Comparison of ENCODE assay signal across 24 mouse cellular contexts in genomic region chr5:137772755-137773154, GRCm38 (mm10). TPM values are rescaled to one million over a fixed set of nuclear protein-coding genes. Genes with fewer than 3 reads are reported as not detected.
DNase-seq lines count a peak whose midpoint lies in the region; ATAC-seq and TF ChIP-seq lines count a peak whose summit lies in the region.
"Had no signal": no experiment of that assay in that cellular context is flagged by ENCODE, and none has a peak within 500 bp of the region (broad histone marks: within the 10 kb centered on the region; RNA-seq: fewer than 3 reads in every experiment).

No protein-coding gene starts in this region.

- H3K36me3 ChIP-seq in liver, embryonic 11.5 days (ENCODE audit: control insufficient read depth, insufficient read depth, low read length) = no peaks in the 10 kb centered on the region
- no peaks in the 10 kb centered on the region for H3K36me3 ChIP-seq in liver, postnatal 0 days (replicated peaks; ENCODE audit: insufficient read depth, low read length)
- no peaks in the 10 kb centered on the region for H3K36me3 ChIP-seq in G1E (replicated peaks)
- no peaks in the 10 kb centered on the region for H3K36me3 ChIP-seq in liver, embryonic 14.5 days (replicated peaks; ENCODE audit: control insufficient read depth, insufficient read depth, low read depth)
- H3K36me3 ChIP-seq: embryonic facial prominence, embryonic 10.5 days; embryonic facial prominence, embryonic 13.5 days; heart, embryonic 13.5 days had no signal

- ATAC-seq in liver, embryonic 11.5 days (replicated peaks; ENCODE audit: low FRiP score) = peak; percentile 30; the same call in 1 of the 2 replicates
- no peak for ATAC-seq in liver, postnatal 0 days
- ATAC-seq in G1E (ENCODE audit: extremely low read depth, insufficient number of reproducible peaks, low FRiP score, poor library complexity, severe bottlenecking) = peak; percentile 58
- peak; percentile 16; the same call in 1 of the 2 replicates for ATAC-seq in liver, embryonic 14.5 days (ENCODE audit: insufficient read depth)
- ATAC-seq: activated CD4-positive, CD25-positive, alpha-beta regulatory T cell, adult 4 months; forebrain, embryonic 13.5 days; forebrain, postnatal 0 days; intestine, postnatal 0 days had no signal

- peaks cover 16% of the 10 kb centered on the region for H3K4me1 ChIP-seq in liver, embryonic 11.5 days (replicated peaks; ENCODE audit: control insufficient read depth, insufficient read depth, low read length)
- peaks cover 8% of the 10 kb centered on the region; the same call in 1 of the 2 replicates for H3K4me1 ChIP-seq in liver, postnatal 0 days (ENCODE audit: insufficient read depth)
- peaks cover 57% of the 10 kb centered on the region for H3K4me1 ChIP-seq in G1E (ENCODE audit: insufficient read depth, low read depth, low read length)
- peaks cover 9 to 22% of the 10 kb centered on the region in 2 experiments for H3K4me1 ChIP-seq in liver, embryonic 14.5 days (replicated peaks; ENCODE audit: control insufficient read depth in 2 of 2, insufficient read depth in 2 of 2, low read length in 1 of 2)

- TF ChIP-seq CTCF in liver, postnatal 0 days (IDR thresholded peaks at IDR 0.05; ENCODE audit: low read depth) = no peak
- TF ChIP-seq CTCF in G1E (IDR thresholded peaks at IDR 0.05; ENCODE audit: low read depth, low read length) = no peak
- no peak for TF ChIP-seq CTCF in liver, embryonic 14.5 days (IDR thresholded peaks at IDR 0.05; ENCODE audit: low read depth)

- TF ChIP-seq EP300 in liver, postnatal 0 days (IDR thresholded peaks at IDR 0.05; ENCODE audit: low read depth) = no peak
- TF ChIP-seq EP300 in liver, embryonic 14.5 days (IDR thresholded peaks at IDR 0.05; ENCODE audit: low read depth) = no peak

- no peak for DNase-seq in liver, embryonic 11.5 days (ENCODE audit: low spot score)
- DNase-seq in liver, postnatal 0 days = no peak
- DNase-seq in G1E (ENCODE audit: low spot score) = no peak
- DNase-seq in liver, embryonic 14.5 days (ENCODE audit: low read depth in 3 of 3, low spot score in 3 of 3) = no peak
- DNase-seq in T-cell, adult 2 months (ENCODE audit: low spot score) = no peak
- no peak for DNase-seq in embryo, embryonic 11 days
- DNase-seq: adrenal gland, adult 8-10 months; adrenal gland, postnatal 25 days; cerebellum, adult 18-20 months; cerebellum, adult 9-10 months; cerebellum, postnatal 25 days; forebrain, postnatal 0 days; gastrocnemius, adult 2 months; gastrocnemius, postnatal 14 days; heart, postnatal 14 days; heart, postnatal 4 days had no signal

- no peaks in the 10 kb centered on the region for H3K27me3 ChIP-seq in liver, embryonic 11.5 days (replicated peaks; ENCODE audit: control insufficient read depth, insufficient read depth, low read length)
- no peaks in the 10 kb centered on the region for H3K27me3 ChIP-seq in liver, postnatal 0 days (ENCODE audit: insufficient read depth, low read length)
- 0 out of 2 replicates have a peak, but pooled peaks cover 2% of the 10 kb centered on the region for H3K27me3 ChIP-seq in G1E (ENCODE audit: insufficient read depth, low read length)
- H3K27me3 ChIP-seq in liver, embryonic 14.5 days (ENCODE audit: control insufficient read depth, insufficient read depth, low read length) = no peaks in the 10 kb centered on the region
- H3K27me3 ChIP-seq: embryonic facial prominence, embryonic 13.5 days; forebrain, embryonic 13.5 days; heart, embryonic 13.5 days had no signal

- no peak overlapping the region for H3K9ac ChIP-seq in liver, embryonic 11.5 days (ENCODE audit: low read depth, low read length)
- no peak overlapping the region for H3K9ac ChIP-seq in liver, postnatal 0 days (replicated peaks)
- no peak overlapping the region for H3K9ac ChIP-seq in liver, embryonic 14.5 days (replicated peaks)
- H3K9ac ChIP-seq: embryonic facial prominence, embryonic 13.5 days; forebrain, embryonic 13.5 days; forebrain, postnatal 0 days; heart, embryonic 13.5 days; hindbrain, embryonic 14.5 days had no signal

- no peak overlapping the region for H3K4me2 ChIP-seq in liver, embryonic 11.5 days
- no peak overlapping the region for H3K4me2 ChIP-seq in liver, postnatal 0 days (ENCODE audit: low read depth, low read length)
- no peak overlapping the region for H3K4me2 ChIP-seq in liver, embryonic 14.5 days (ENCODE audit: low read depth)
- H3K4me2 ChIP-seq: embryonic facial prominence, embryonic 13.5 days; forebrain, embryonic 13.5 days; heart, embryonic 13.5 days; hindbrain, embryonic 14.5 days had no signal

- no peak overlapping the region for H3K27ac ChIP-seq in liver, embryonic 11.5 days (ENCODE audit: low read depth, low read length)
- H3K27ac ChIP-seq in liver, postnatal 0 days (ENCODE audit: low read depth) = no peak overlapping the region
- no peak overlapping the region for H3K27ac ChIP-seq in liver, embryonic 14.5 days
- H3K27ac ChIP-seq: embryonic facial prominence, embryonic 10.5 days; embryonic facial prominence, embryonic 13.5 days; forebrain, embryonic 13.5 days; gastrocnemius, adult 2 months; heart, embryonic 13.5 days; hindbrain, embryonic 14.5 days had no signal

- no peak overlapping the region for H3K4me3 ChIP-seq in liver, embryonic 11.5 days (ENCODE audit: low read depth, low read length)
- H3K4me3 ChIP-seq in liver, postnatal 0 days (ENCODE audit: low read depth, low read length) = no peak overlapping the region
- H3K4me3 ChIP-seq in G1E (ENCODE audit: low read depth, low read length) = no peak overlapping the region; the same call in 1 of the 2 replicates
- no peak overlapping the region for H3K4me3 ChIP-seq in liver, embryonic 14.5 days (ENCODE audit: insufficient read depth in 1 of 2, low read depth in 2 of 2, low read length in 2 of 2)
- H3K4me3 ChIP-seq: embryonic facial prominence, embryonic 10.5 days; embryonic facial prominence, embryonic 13.5 days; erythroblast, embryonic 14.5 days; forebrain, embryonic 13.5 days; gastrocnemius, adult 2 months; heart, embryonic 13.5 days had no signal

- H3K9me3 ChIP-seq in liver, embryonic 11.5 days (ENCODE audit: control insufficient read depth, low read length) = no peaks in the 10 kb centered on the region
- H3K9me3 ChIP-seq in liver, postnatal 0 days (ENCODE audit: low read length) = no peaks in the 10 kb centered on the region
- no peaks in the 10 kb centered on the region for H3K9me3 ChIP-seq in G1E (replicated peaks)
- no peaks in the 10 kb centered on the region for H3K9me3 ChIP-seq in liver, embryonic 14.5 days (ENCODE audit: control insufficient read depth, low read length)
- H3K9me3 ChIP-seq: embryonic facial prominence, embryonic 10.5 days; embryonic facial prominence, embryonic 13.5 days; forebrain, embryonic 13.5 days; heart, embryonic 13.5 days had no signal

RNA-seq across cellular contexts. Expression of gene Ppp1r35, which starts 5.9 kb away (rescaled TPM):
- polyA plus RNA-seq in liver, embryonic 11.5 days (2014; fragmentation: Nextera tagmentation; extraction: Ambion mirVana) = 49.4 and 55.0 TPM in 2 replicates
- polyA plus RNA-seq in liver, postnatal 0 days (2015; fragmentation: Nextera tagmentation; extraction: Ambion mirVana) = 13.4 and 18.1 TPM in 2 replicates
- total RNA-seq in G1E (2014; fragmentation: Nextera tagmentation) = 202 and 204 TPM in 2 replicates
- total RNA-seq in G1E (2017) = 28.2 and 35.6 TPM in 2 replicates
- 121 and 153 TPM in 2 replicates for polyA plus RNA-seq in G1E (2012)
- 22.8 and 23.1 TPM in 2 replicates for polyA plus RNA-seq in liver, embryonic 14.5 days (2012; rRNA removed)
- polyA plus RNA-seq in liver, embryonic 14.5 days (2014; fragmentation: Nextera tagmentation; extraction: Ambion mirVana) = 25.5 and 27.0 TPM in 2 replicates

RNA-seq across cellular contexts. Expression of gene Mepce, which starts 14.7 kb away (rescaled TPM):
- 9.3 and 11.1 TPM in 2 replicates for polyA plus RNA-seq in liver, embryonic 11.5 days (2014; fragmentation: Nextera tagmentation; extraction: Ambion mirVana)
- polyA plus RNA-seq in liver, postnatal 0 days (2015; fragmentation: Nextera tagmentation; extraction: Ambion mirVana) = 4.7 and 5.0 TPM in 2 replicates
- 51.3 and 53.9 TPM in 2 replicates for total RNA-seq in G1E (2014; fragmentation: Nextera tagmentation)
- 22.3 and 27.8 TPM in 2 replicates for total RNA-seq in G1E (2017)
- 173 and 216 TPM in 2 replicates for polyA plus RNA-seq in G1E (2012)
- polyA plus RNA-seq in liver, embryonic 14.5 days (2012; rRNA removed) = 12.2 and 13.3 TPM in 2 replicates
- 5.1 and 6.4 TPM in 2 replicates for polyA plus RNA-seq in liver, embryonic 14.5 days (2014; fragmentation: Nextera tagmentation; extraction: Ambion mirVana)

RNA-seq across cellular contexts. Expression of gene Zcwpw1, which starts 14.8 kb away (rescaled TPM):
- 10.2 and 13.1 TPM in 2 replicates for polyA plus RNA-seq in liver, embryonic 11.5 days (2014; fragmentation: Nextera tagmentation; extraction: Ambion mirVana)
- 1.5 and 1.9 TPM in 2 replicates for polyA plus RNA-seq in liver, postnatal 0 days (2015; fragmentation: Nextera tagmentation; extraction: Ambion mirVana)
- total RNA-seq in G1E (2014; fragmentation: Nextera tagmentation) (8.4 and 9.9 TPM in 2 replicates), G1E (2017) (10.5 and 12.9 TPM in 2 replicates)
- 0.15 and 0.34 TPM in 2 replicates for polyA plus RNA-seq in G1E (2012)
- polyA plus RNA-seq in liver, embryonic 14.5 days (2012; rRNA removed) = 2.2 and 3.1 TPM in 2 replicates
- 2.1 and 2.4 TPM in 2 replicates for polyA plus RNA-seq in liver, embryonic 14.5 days (2014; fragmentation: Nextera tagmentation; extraction: Ambion mirVana)

RNA-seq across cellular contexts. Expression of gene Tsc22d4, which starts 27.2 kb away (rescaled TPM):
- polyA plus RNA-seq in liver, embryonic 11.5 days (2014; fragmentation: Nextera tagmentation; extraction: Ambion mirVana) = 129 and 134 TPM in 2 replicates
- 65.3 and 65.9 TPM in 2 replicates for polyA plus RNA-seq in liver, postnatal 0 days (2015; fragmentation: Nextera tagmentation; extraction: Ambion mirVana)
- total RNA-seq in G1E (2014; fragmentation: Nextera tagmentation) (90.8 and 114 TPM in 2 replicates), G1E (2017) (74.5 and 93.5 TPM in 2 replicates)
- 404 and 491 TPM in 2 replicates for polyA plus RNA-seq in G1E (2012)
- 23.0 and 26.8 TPM in 2 replicates for polyA plus RNA-seq in liver, embryonic 14.5 days (2012; rRNA removed)
- polyA plus RNA-seq in liver, embryonic 14.5 days (2014; fragmentation: Nextera tagmentation; extraction: Ambion mirVana) = 49.7 and 62.2 TPM in 2 replicates

RNA-seq across cellular contexts. Expression of gene Nyap1, which starts 31.3 kb away (rescaled TPM):
- polyA plus RNA-seq in liver, embryonic 11.5 days (2014; fragmentation: Nextera tagmentation; extraction: Ambion mirVana) = 0.39 and 0.43 TPM in 2 replicates
- polyA plus RNA-seq in liver, postnatal 0 days (2015; fragmentation: Nextera tagmentation; extraction: Ambion mirVana) = 0.11 and 0.18 TPM in 2 replicates
- total RNA-seq in G1E (2014; fragmentation: Nextera tagmentation) (0.90 and 1.0 TPM in 2 replicates), G1E (2017) (0.38 and 0.70 TPM in 2 replicates)
- polyA plus RNA-seq in G1E (2012) = 2.8 and 3.0 TPM in 2 replicates
- 0.96 and 1.2 TPM in 2 replicates for polyA plus RNA-seq in liver, embryonic 14.5 days (2012; rRNA removed)
- polyA plus RNA-seq in liver, embryonic 14.5 days (2014; fragmentation: Nextera tagmentation; extraction: Ambion mirVana) = 0.03 and 0.05 TPM in 2 replicates

Comparison
In these comparisons a context has a peak if more than half of its experiments do, and no peak if none do; other contexts are left out.
1. RNA of gene Mepce, which starts 14.7 kb away (polyA plus RNA-seq): 173 to 216 TPM in G1E; 5.1 to 13.3 TPM in liver, embryonic 14.5 days, 9.3 to 11.1 TPM in liver, embryonic 11.5 days and 4.7 to 5.0 TPM in liver, postnatal 0 days; every median in the first group is over 10 times any median in the second.